Mouse (Mus musculus) left cerebral cortex, postnatal 10 days (tissue): ENCODE results near the gene Mup22. TPM values are rescaled to one million over a fixed set of nuclear protein-coding genes. Genes with fewer than 3 reads are reported as not detected.
"Not testable (repeated sequence)": the region's sequence is repeated elsewhere in the genome, so short reads cannot be mapped to it uniquely, and the experiment has no call there.

Source experiments
- DNase-seq, 2 experiments: peaks; one replicate each; pipeline ENCODE4 v3.0.0; 2021 to 2022; ENCODE audit warnings: low spot score in 2 of 2, mixed read lengths in 1 of 2; ENCODE audit errors: extremely low spot score in 1 of 2
- intact Hi-C: fragments of 180-260 bp; cut with DNase I; formaldehyde crosslinking; loops from one replicate; pipeline ENCODE4 v1.15.1; 2025
- total RNA-seq, 2 experiments: library from RNA; stranded (reverse); gene quantifications; 2 replicates each; pipeline ENCODE4 v1.2.3; 2021

The Mup22 gene
- not detected for total RNA-seq

DNA sequence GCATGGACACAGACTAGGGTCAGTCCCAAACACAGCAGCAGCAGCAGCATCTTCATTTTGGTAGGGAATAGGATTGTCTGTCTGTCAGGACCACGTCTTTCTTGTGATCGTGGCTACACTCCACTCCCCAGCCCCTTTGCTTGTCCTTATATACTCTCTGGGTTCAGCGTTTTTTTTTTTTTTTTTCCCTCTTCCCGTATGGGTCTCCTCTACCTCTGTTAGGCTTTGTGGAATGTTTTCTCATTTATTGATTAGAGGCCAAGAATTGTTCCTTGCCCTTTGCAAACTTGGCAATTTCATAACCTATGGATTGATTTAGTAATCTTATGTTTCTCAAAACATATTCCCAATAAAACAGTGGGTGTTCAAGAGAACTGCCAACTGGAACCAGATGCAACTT is at the start of gene Mup22:
Mup22 (minus strand) TSS at position 101 of the 400 bp plus-strand sequence.
- intact Hi-C loops, DNase-seq: not testable (repeated sequence)

DNA sequence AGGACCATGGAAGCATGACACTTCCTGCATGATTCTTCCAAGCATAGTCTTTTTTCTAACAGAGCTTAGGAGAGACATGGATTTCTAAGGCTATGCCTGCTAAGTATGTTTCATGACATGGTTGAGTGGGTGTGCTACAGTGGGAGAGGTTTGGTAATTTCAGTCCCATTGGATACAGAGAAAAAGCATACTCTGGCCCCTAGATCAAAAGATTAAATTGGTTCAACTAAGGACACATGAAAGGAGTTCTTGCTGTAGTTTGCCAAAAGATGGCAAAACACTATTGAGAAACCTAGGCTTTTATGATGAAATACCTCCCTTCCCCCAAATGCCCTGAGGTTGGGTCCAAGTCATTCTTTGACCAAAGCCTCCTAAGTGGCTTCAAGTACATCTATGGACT is 19.6 kb upstream of the Mup22 start:
- DNase-seq, intact Hi-C loops: not testable (repeated sequence)

Other genes with a start within 250 kb of the Mup22 start
- gene Mup10, start 239.3 kb downstream of the Mup22 start, total RNA-seq, result not detected
- gene Mup11, start 159.1 kb downstream of the Mup22 start, total RNA-seq, result not detected
- not detected for gene Mup12, start 80.1 kb downstream of the Mup22 start, total RNA-seq